Mouse (Mus musculus) adrenal gland, postnatal 0 days (tissue): ENCODE measurements around the gene Abcc10. TPM values are rescaled to one million over a fixed set of nuclear protein-coding genes. Genes with fewer than 3 reads are reported as not detected.

Experiments used
- polyA plus RNA-seq: library from polyadenylated mRNA; unstranded; fragments of >200 nt; fragmentation: Nextera tagmentation; extraction: Ambion mirVana; gene quantifications from 2 replicates; pipeline ENCODE4 v1.2.1, GENCODE M21; 2015

The Abcc10 gene
- polyA plus RNA-seq = 3.3 and 4.3 TPM in 2 replicates

DNA sequence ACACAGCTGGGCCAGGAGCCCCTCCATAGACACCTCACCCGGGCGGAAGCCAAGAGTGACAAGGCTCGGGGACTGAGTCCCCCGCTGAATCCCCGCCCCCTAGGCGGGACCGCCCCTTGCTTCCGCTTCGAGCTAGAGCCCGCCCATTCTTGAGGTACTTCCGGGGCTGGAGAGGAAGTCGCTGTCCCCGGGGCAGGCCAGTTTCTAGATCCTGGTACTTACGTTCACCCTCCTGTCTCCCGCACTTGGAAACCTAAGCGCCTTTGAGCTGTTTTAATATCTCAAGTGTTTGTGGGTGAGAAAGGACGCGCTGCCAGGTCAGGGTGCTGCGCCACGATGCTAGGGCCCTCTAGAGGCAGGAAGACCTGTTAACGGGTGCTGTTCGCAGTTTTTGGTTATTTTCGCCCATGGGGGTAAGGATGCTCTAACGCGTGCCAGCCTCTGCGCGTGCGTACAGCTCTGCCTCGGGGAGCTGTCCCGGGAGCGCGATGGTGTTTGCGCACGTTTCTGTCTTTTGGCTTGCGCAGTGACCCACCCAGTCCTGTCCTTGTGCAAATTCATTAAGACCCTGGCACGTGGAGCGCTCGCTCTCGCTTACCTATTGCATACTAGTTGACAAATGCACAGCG is at the start of gene Abcc10:
Gene Abcc10 (minus strand): TSS at position 447 of the 629 bp plus-strand sequence.

DNA sequence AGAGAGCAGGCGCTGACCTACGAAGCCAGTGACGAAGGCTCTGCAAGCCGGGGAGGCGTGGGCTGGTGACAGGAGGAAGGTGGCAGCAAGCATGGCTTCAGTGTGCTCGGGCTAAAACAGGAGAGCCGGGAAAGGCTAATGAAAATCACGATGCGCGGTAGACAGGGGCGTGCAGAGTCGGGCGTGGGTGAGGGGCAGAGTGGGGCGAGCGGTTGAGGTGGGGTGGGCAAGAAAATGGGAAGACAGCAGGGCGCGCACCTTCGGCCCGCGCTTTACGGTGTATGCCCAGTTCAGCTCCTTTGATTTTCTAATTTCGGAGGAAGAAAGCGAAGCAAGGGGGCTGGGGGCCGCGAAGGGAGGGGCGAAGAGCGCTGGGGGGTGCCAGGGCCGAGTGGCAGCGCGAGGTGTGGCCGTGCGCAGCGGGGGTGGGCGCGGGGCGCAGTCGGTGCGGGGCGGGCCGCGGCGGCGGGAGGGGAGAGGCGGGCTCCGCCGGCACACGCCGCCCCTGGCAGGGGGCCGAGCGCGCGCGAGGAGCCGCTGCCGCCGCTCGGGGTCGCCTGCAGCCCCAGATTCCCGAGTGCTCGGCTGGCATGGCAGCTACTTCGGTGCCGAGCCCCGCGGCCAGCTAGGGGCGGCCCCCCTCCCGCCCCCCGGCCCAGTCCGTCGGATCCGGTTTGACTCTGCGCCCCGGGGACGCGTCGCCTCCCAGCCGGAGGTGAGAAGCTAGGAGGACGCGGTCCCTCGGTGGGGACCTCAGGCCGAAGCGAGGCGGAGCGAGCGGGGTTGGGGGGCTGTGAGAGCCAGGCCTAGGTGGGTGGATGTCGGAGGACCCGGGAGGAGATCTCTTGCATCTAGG is 30.6 kb downstream of the Abcc10 start, which contains the start of gene Dlk2:
Gene Dlk2 (plus strand): TSS at position 58 of the 856 bp plus-strand sequence.

DNA sequence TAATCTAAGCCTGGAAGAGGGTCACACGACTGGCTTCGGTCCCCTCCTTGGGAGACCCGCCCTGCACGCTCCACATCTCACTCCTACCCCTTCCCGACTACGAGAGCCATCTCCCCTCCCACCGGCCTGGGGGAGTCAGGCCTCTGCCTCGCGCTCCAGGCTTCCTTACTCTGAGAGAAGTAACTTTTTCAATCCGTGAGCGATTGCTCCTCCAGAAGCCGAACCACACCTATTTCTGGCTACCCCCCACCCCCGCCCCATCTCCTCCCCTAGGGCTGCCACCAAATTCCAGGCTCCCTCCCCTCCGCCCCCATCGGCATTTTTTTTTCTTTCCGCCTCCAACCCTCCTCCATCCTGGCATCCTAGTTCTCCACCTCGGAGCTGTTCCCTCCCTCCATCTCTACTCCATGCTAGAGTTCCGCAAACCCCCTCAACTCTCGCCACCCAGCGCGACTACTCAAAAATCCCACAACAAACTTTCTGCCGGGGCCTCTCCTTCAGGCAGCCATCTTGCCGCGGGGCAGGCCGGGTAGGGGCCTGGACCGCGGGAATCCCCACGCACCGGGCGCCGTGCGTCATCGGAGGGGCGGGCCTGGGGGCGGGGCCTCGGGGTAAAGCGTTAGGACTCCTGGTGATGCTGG is 45.5 kb downstream of the Abcc10 start, which contains the start of gene Tjap1:
Gene Tjap1 (minus strand): TSS at position 544 of the 641 bp plus-strand sequence.

DNA sequence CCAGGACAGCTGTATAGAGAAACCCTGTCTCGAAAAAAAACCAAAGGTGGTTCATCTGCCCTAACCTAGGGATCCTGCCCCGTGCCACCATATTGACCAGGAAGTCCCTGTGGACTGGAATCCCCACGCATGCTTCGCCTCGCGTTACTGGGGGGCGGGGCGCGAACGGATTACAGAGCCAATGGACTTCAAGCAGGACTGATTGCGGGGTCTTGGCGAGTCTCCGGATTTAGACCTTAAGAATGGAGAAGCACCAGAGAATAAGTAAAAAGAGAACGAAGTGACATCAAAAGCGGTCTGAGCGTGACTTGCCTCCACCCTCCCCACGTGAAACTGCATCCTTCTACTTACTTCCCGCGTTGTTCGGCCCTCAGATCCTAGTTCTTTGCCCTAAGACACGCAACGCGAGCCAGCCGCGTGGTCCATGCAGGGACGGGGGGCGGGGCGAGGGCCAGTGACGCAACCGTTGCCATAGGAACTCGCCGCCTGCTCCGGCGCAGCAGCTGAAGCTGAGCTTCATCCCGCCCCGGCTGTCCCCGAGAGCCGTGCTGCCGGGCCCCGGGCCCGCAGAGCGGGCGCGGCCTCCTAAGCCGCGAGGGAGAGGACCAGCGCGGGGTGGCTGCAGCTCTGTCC is 74.6 kb downstream of the Abcc10 start, which contains the start of gene Lrrc73:
Gene Lrrc73 (plus strand): TSS at position 80 of the 633 bp plus-strand sequence.

Other genes with a start within 250 kb of the Abcc10 start
- 133 and 158 TPM in 2 replicates for gene Mrps18a, start 217.4 kb downstream of the Abcc10 start, polyA plus RNA-seq
- gene Rsph9, start 184.1 kb downstream of the Abcc10 start, polyA plus RNA-seq = 24.7 and 33.6 TPM in 2 replicates
- 22.5 and 27.2 TPM in 2 replicates for gene Mad2l1bp, start 174.8 kb downstream of the Abcc10 start, polyA plus RNA-seq
- 15.1 and 23.4 TPM in 2 replicates for gene Gtpbp2, start 167.3 kb downstream of the Abcc10 start, polyA plus RNA-seq
- gene Polh, start 125.7 kb downstream of the Abcc10 start, polyA plus RNA-seq = 12.1 and 18.7 TPM in 2 replicates
- 16.4 and 37.0 TPM in 2 replicates for gene Xpo5, start 125.6 kb downstream of the Abcc10 start, polyA plus RNA-seq
- 79.4 and 112 TPM in 2 replicates for gene Polr1c, start 80.3 kb downstream of the Abcc10 start, polyA plus RNA-seq
- gene Yipf3, start 80.3 kb downstream of the Abcc10 start, polyA plus RNA-seq = 94.3 and 154 TPM in 2 replicates
- 2.7 TPM in 2 replicates for gene Lrrc73, start 74.8 kb downstream of the Abcc10 start, polyA plus RNA-seq
- gene Tjap1, start 45.3 kb downstream of the Abcc10 start, polyA plus RNA-seq = 18.1 and 25.6 TPM in 2 replicates
- gene Dlk2, start 30.9 kb downstream of the Abcc10 start, polyA plus RNA-seq = 0.22 and 0.87 TPM in 2 replicates
- 5.7 and 6.8 TPM in 2 replicates for gene Zfp318, start 55.4 kb upstream of the Abcc10 start, polyA plus RNA-seq
- gene Crip3, start 100.6 kb upstream of the Abcc10 start, polyA plus RNA-seq = 1.6 TPM in 2 replicates
- gene Slc22a7, start 110.1 kb upstream of the Abcc10 start, polyA plus RNA-seq = 0.22 TPM in 1 of 2 replicates, not detected in the other
- 0.52 and 1.7 TPM in 2 replicates for gene Ttbk1, start 159.3 kb upstream of the Abcc10 start, polyA plus RNA-seq
- gene Dnph1, start 168.4 kb upstream of the Abcc10 start, polyA plus RNA-seq = 9.2 and 12.5 TPM in 2 replicates
- gene Cul9, start 218.0 kb upstream of the Abcc10 start, polyA plus RNA-seq = 5.8 and 6.3 TPM in 2 replicates
- 2.0 and 4.1 TPM in 2 replicates for gene Srf, start 227.8 kb upstream of the Abcc10 start, polyA plus RNA-seq